Mouse (Mus musculus) erythroblast, embryonic 14.5 days (primary cell): ENCODE measurements around the gene Ap2a2. TPM values are rescaled to one million over a fixed set of nuclear protein-coding genes. Genes with fewer than 3 reads are reported as not detected.

Experiments
- H3K27me3 ChIP-seq: 2 replicates; pipeline ENCODE4 v1.6.1; 2012; ENCODE audit warnings: inconsistent platforms; ENCODE audit not compliant: control insufficient read depth
- H3K36me3 ChIP-seq: 2 replicates; pipeline ENCODE4 v1.6.1; 2012; ENCODE audit warnings: mild to moderate bottlenecking, inconsistent platforms; ENCODE audit not compliant: control insufficient read depth
- H3K4me1 ChIP-seq: 2 replicates; pipeline ENCODE4 v1.6.1; 2012; ENCODE audit warnings: inconsistent platforms; ENCODE audit not compliant: control insufficient read depth
- H3K4me3 ChIP-seq: replicated peaks from 2 replicates; pipeline ENCODE3; 2012; ENCODE audit warnings: moderate library complexity, mild to moderate bottlenecking, inconsistent platforms
- H3K9me3 ChIP-seq: 2 replicates; pipeline ENCODE4 v1.6.1; 2012; ENCODE audit warnings: low read length, inconsistent platforms, mixed read lengths; ENCODE audit not compliant: control insufficient read depth
- GATA1 ChIP-seq: IDR thresholded peaks from 2 replicates; pipeline ENCODE4 v1.6.1; 2012; ENCODE audit warnings: low read length, inconsistent platforms, mixed read lengths
- TAL1 ChIP-seq: IDR thresholded peaks from 3 replicates; pipeline ENCODE4 v1.6.1; 2012; ENCODE audit warnings: low read length, inconsistent platforms, mixed read lengths
- polyA plus RNA-seq: library from polyadenylated mRNA; stranded (reverse); fragments of >175 nt; gene quantifications from 2 replicates; pipeline ENCODE4 v1.2.3, GENCODE M21; 2012

The Ap2a2 gene
- polyA plus RNA-seq = 8.6 and 9.2 TPM in 2 replicates

GRCm38 (mm10) chr7:141561682-141562391 lies at the start of gene Ap2a2:
Gene Ap2a2, plus strand, starts transcription at chr7:141562173.
- Histone ChIP-seq H3K4me3 (peak within 1 kb of the TSS; percentile 86), H3K9me3 (peaks cover 3% of the 10 kb centered on the region), H3K36me3 (peaks cover 43% of the 10 kb centered on the region), H3K4me1 (peaks cover 93% of the 10 kb centered on the region), H3K27me3 (no peaks in the 10 kb centered on the region)
- TF ChIP-seq TAL1 (no peak), GATA1 (no peak)

- peaks cover 49% of the 10 kb centered on the region for H3K4me1 ChIP-seq
- peaks cover 98% of the 10 kb centered on the region for H3K36me3 ChIP-seq
- no peak overlapping the region for H3K4me3 ChIP-seq
- TF ChIP-seq GATA1 = no peak
- no peak for TF ChIP-seq TAL1
- H3K27me3 ChIP-seq = no peaks in the 10 kb centered on the region
- no peaks in the 10 kb centered on the region for H3K9me3 ChIP-seq
Measured at GRCm38 (mm10) chr7:141517638-141518037, 44.3 kb upstream of the Ap2a2 start.

GRCm38 (mm10) chr7:141518296-141518695 lies 43.7 kb upstream of the Ap2a2 start:
- Histone ChIP-seq H3K9me3 (no peaks in the 10 kb centered on the region), H3K36me3 (peaks cover 98% of the 10 kb centered on the region), H3K4me1 (peaks cover 53% of the 10 kb centered on the region), H3K27me3 (no peaks in the 10 kb centered on the region), H3K4me3 (no peak overlapping the region)
- TF ChIP-seq TAL1 (no peak), GATA1 (no peak)

- H3K4me3 ChIP-seq = peak overlapping the region; percentile 2
- H3K36me3 ChIP-seq = peaks cover 98% of the 10 kb centered on the region
Measured at GRCm38 (mm10) chr7:141518926-141519325, 43.0 kb upstream of the Ap2a2 start.

GRCm38 (mm10) chr7:141519795-141520194 lies 42.2 kb upstream of the Ap2a2 start:
- Histone ChIP-seq H3K27me3 (no peaks in the 10 kb centered on the region), H3K36me3 (peaks cover 100% of the 10 kb centered on the region), H3K4me3 (no peak overlapping the region), H3K9me3 (no peaks in the 10 kb centered on the region), H3K4me1 (peaks cover 53% of the 10 kb centered on the region)
- TF ChIP-seq TAL1 (no peak), GATA1 (no peak)

More at GRCm38 (mm10) chr7:141518926-141519325, 43.0 kb upstream of the Ap2a2 start:
- peaks cover 53% of the 10 kb centered on the region for H3K4me1 ChIP-seq
- H3K27me3 ChIP-seq = no peaks in the 10 kb centered on the region
- H3K9me3 ChIP-seq = no peaks in the 10 kb centered on the region
- TF ChIP-seq TAL1 (no peak), GATA1 (no peak)

- Histone ChIP-seq H3K9me3 (no peaks in the 10 kb centered on the region), H3K4me3 (no peak overlapping the region), H3K4me1 (peaks cover 34% of the 10 kb centered on the region), H3K27me3 (no peaks in the 10 kb centered on the region), H3K36me3 (peaks cover 100% of the 10 kb centered on the region)
- TF ChIP-seq GATA1 (no peak), TAL1 (no peak)
Measured at GRCm38 (mm10) chr7:141523007-141523406, 39.0 kb upstream of the Ap2a2 start.

GRCm38 (mm10) chr7:141524271-141524670 lies 37.7 kb upstream of the Ap2a2 start:
- Histone ChIP-seq H3K9me3 (no peaks in the 10 kb centered on the region), H3K27me3 (no peaks in the 10 kb centered on the region), H3K4me1 (peaks cover 33% of the 10 kb centered on the region), H3K36me3 (peaks cover 100% of the 10 kb centered on the region), H3K4me3 (no peak overlapping the region)
- TF ChIP-seq GATA1 (no peak), TAL1 (no peak)

GRCm38 (mm10) chr7:141524760-141525579 lies 37.0 kb upstream of the Ap2a2 start:
- H3K4me3 ChIP-seq = no peak overlapping the region
- H3K36me3 ChIP-seq = peaks cover 100% of the 10 kb centered on the region
- TF ChIP-seq TAL1 (no peak), GATA1 (no peak)
- H3K27me3 ChIP-seq = no peaks in the 10 kb centered on the region
- H3K9me3 ChIP-seq = no peaks in the 10 kb centered on the region
- peaks cover 32% of the 10 kb centered on the region for H3K4me1 ChIP-seq

GRCm38 (mm10) chr7:141525580-141525925 lies 36.4 kb upstream of the Ap2a2 start:
- Histone ChIP-seq H3K27me3 (no peaks in the 10 kb centered on the region), H3K9me3 (no peaks in the 10 kb centered on the region), H3K4me3 (no peak overlapping the region), H3K36me3 (peaks cover 100% of the 10 kb centered on the region), H3K4me1 (peaks cover 29% of the 10 kb centered on the region)
- TF ChIP-seq GATA1 (no peak), TAL1 (no peak)
